Mouse (Mus musculus) thymus, postnatal 36 days (tissue): Measurements from ENCODE around the gene Eif2ak3.

ENCODE experiments used
- DNase-seq, 2 experiments: peaks; one replicate each; pipeline ENCODE4 v3.0.0; 2022; ENCODE audit warnings: mixed read lengths in 2 of 2

Gene Eif2ak3

GRCm38 (mm10) chr6:70903689-70904088, 59.4 kb downstream of the Eif2ak3 start:
- DNase-seq = no peak

- DNase-seq = no peak
Observed at GRCm38 (mm10) chr6:70909572-70909971, 65.3 kb downstream of the Eif2ak3 start.

GRCm38 (mm10) chr6:70910285-70910684, 66.0 kb downstream of the Eif2ak3 start:
- no peak for DNase-seq

- no peak for DNase-seq
Observed at GRCm38 (mm10) chr6:70911668-70912395, 67.5 kb downstream of the Eif2ak3 start.

GRCm38 (mm10) chr6:70912396-70912765, 68.1 kb downstream of the Eif2ak3 start:
- no peak for DNase-seq

- DNase-seq = no peak
Observed at GRCm38 (mm10) chr6:70918827-70919226, 74.5 kb downstream of the Eif2ak3 start, which contains the start of gene Tex37. Gene Tex37 (minus strand): TSS chr6:70918927.

GRCm38 (mm10) chr6:70921274-70922074, 77.2 kb downstream of the Eif2ak3 start:
- peak; percentile 16 to 19 for DNase-seq

- no peak for DNase-seq
Observed at GRCm38 (mm10) chr6:70931801-70932200, 87.5 kb downstream of the Eif2ak3 start.

- DNase-seq = no peak
Observed at GRCm38 (mm10) chr6:70953274-70953673, 109.0 kb downstream of the Eif2ak3 start.

- DNase-seq = no peak
Observed at GRCm38 (mm10) chr6:70954040-70954439, 109.7 kb downstream of the Eif2ak3 start.
